Mouse (Mus musculus) heart, adult 11 months (tissue): ENCODE measurements at regions not wholly inside any gene's neighbourhood (a gene's known extent, or its start where the extent isn't known, plus 50 kb on each side); places are given as distances from the start of the nearest gene placed in this dataset.
"Not testable (repeated sequence)": the region's sequence is repeated elsewhere in the genome, so short reads cannot be mapped to it uniquely, and the experiment has no call there.

Experiments used
- DNase-seq: peaks from one replicate; pipeline ENCODE4 v3.0.0; 2022

DNA sequence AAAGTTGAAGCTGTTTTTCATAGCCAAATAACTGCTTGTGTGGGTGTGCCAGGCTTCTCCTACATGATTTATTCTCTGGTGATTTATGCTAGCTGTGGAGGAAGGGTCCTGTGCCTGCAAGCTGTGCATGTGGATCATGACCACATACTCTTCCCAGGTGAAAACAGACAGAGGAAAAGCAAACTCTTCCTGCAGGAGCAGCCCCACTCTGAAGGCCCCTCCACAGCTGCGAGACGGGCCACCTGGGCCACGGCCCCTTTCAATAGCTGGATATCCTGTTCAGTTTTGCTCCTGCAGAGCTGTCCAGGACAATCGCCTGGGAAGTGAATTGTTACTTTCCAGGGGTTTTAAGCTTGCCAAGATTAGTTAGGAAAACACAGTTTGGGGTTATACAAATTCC lies 722.3 kb upstream of the Marcks start:
- peak; percentile 98 for DNase-seq

DNA sequence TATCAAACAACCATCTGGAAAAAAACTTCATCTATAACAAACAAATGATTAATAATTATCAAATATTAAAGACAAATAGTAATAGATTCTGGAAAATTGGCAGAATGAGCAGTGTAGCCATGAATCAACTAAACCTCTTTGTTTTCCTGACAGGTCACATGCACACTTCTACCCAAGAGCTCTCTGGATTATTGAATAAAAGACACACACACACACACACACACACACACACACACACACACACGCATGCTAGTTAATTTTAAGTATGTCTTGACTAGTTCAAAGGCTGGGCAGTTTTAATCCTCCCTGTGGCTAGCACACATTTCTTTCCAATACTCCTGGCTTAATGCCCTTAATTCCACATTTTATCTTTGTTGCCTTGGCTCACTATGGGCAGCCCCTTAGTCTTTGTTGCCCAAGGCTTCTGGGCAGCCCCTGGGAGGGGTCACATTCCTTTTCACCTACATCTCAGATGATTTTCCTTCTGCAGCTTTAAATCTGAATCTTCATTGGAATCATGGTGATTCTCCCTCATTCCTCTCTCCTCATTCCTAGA lies 710.6 kb upstream of the Marcks start:
- no peak for DNase-seq

DNA sequence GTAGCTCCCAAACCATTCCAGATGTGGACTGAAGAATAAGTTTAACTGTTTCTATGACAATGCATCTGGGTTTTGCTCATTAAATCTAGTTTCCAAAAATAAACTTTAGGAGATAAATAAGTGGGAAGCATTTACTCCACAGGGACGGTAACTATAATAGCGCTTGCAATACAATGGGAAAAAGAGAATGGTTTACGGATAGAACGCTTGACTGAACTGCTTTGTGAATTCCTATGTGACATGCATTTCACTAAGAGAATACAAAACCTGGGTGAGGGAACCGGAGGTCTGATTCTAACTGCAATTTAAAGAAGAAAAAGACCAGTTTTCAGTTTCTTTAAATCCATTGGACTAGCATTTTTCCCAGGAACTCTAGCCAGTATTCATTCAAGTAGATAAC lies 704.1 kb upstream of the Marcks start:
- no peak for DNase-seq

DNA sequence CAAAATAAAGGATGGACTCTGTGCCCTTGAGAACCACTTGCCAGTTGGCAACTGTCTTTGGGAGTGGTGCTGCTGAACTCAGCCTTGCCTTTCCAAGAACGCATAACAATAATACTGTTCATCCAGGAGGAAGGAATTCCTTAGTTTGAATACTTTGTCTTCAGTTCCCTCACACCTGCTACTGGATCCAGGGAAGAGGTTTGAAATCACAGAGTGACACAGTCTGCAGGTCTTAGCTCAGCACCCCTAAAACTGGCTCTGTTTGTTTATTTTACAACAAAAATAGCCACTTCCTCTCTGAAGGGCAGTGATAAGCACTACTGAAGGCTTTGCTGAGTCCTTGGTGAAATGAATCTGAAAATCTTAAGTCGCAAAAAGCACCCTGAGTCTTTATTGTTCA lies 703.1 kb upstream of the Marcks start:
- no peak for DNase-seq

DNA sequence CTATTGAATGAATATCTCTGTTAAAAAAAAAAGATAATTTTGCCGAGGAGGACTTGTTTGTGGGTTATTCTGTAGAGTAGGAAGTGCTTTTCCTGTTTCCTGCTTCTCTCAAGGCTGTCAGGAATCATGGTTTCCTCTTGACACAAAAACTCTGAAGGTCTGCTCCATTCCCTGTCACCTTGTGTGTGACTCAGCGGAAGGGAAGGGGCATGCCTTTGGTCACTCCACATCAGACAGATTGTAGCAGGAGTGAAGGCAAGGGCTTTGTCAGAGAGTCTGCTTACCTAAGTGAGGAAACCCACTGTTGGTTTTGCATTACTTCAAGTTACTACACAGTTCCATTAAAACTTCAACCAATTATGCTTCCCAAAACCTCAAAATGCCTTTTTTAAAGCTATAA lies 699.0 kb upstream of the Marcks start:
- peak; percentile 80 for DNase-seq

DNA sequence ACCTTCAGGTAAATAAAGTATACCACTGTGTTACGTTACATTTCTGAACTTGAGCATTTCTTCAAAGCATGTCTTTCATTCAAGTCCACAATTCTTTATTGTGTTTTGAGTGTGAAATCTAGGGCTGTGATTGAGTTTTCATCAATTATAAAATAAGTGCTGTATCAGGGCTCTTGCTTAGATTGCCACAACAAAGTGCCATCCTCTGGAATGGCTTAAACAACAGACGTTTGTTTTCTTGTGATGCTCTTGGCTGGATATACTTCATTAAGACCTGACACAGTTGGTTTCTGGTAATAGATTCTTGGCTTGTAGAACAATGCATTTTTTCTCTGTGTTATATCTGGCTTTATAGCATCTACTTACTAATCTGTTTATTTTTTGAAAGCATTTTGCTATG lies 674.3 kb upstream of the Marcks start:
- no peak for DNase-seq

DNA sequence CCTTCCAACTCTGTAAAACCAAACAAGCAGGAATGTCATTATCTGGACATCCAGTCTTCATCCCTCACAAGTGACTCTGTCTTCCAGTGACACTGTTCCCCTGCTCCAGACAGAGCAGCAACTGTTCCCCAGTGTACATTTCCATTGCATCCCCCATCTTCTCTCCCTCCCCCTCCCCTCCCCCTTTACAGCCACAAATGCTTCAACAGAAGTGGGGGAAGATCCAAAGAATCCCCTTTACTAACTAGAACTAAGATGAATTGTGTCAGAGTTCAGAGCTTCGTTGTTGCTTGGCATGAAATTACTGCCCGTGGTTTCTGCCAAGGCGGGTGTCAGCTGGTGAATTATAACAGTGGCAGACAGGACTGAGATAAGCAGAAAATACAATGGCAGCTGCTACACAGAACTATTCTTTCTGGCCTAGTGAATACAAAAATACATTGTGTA lies 673.7 kb upstream of the Marcks start:
- DNase-seq: peak; percentile 93

DNA sequence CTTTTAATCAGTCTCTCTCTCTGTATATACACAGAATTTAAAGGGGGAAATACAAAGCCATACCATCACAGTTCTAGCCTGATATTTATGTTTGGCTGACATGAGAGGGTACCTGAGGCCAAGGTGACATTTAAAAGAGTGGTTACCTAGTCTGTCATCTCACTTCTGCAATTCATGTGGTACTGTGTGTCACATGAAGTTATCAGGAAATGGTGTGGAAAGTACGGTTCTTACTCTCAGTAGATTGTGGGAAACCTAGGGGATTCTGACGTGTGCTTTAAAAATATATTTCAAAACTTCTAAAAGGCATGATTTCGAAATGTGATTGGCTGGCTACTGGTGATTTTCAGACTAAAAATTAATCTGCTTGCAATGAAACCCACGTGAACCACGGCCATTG lies 673.1 kb upstream of the Marcks start:
- DNase-seq: no peak

DNA sequence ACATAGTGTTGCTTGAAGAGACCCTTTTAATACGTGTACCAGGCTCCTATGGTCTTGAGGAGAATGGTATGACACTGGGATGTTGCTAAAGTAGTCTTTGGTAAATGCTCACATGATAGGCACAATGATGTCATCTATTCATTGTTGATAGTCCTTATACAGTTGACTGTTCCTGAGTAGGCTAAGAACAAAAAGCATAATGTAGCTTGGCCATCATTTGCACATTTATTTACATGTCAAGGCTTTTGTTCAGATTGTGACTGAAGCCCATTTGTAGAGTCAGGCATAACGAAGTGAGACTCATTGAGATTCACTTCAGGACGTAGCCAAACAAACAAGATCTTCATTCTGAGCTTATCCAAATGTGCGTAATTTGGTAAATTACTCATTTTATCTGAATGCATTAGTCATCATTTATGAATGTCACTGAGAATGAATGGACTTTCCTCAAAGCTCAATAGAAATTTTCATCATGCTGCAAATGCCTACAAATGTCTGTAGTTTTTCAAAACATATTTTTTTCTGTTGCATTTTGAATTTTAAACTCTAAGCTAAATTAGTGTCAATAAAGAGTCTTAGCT lies 664.6 kb upstream of the Marcks start:
- DNase-seq: no peak

DNA sequence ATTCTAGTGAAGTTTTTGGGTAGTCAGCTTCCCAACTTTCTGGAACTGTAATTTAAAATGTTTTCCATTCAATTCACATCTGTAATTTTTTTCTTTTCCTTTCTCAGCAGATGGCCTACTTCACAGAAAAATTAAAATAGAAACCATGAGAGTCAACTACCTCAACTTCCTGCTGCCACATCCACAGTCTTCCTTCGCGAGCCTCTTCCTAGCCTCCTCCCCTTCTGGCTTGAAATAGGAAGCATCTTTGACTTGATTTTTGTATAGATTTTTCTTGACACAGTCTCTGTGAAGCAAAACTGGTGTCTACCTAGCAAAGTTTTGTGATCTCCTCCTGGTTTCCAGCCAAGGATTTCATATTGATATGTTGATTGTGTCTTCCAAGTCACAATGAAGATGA lies 660.7 kb upstream of the Marcks start:
- DNase-seq: peak; percentile 80

DNA sequence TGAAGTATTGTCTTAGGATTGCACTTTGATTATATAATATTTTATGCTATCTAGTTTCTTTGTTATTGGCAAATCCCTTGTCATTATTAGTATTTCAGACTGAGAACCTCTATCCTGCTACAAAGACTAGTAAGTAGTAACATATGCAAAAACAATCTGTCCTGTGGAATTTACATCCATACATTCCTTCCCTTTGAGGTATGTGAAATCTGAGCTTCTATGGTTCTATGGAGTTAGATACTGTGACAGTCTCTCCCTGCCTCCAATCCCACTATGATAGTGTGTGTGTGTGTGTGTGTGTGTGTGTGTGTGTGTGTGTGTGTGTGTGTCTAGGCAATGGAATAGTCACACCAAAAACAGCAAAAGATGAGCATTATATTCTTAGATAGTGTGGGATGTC lies 659.6 kb upstream of the Marcks start:
- DNase-seq: no peak

DNA sequence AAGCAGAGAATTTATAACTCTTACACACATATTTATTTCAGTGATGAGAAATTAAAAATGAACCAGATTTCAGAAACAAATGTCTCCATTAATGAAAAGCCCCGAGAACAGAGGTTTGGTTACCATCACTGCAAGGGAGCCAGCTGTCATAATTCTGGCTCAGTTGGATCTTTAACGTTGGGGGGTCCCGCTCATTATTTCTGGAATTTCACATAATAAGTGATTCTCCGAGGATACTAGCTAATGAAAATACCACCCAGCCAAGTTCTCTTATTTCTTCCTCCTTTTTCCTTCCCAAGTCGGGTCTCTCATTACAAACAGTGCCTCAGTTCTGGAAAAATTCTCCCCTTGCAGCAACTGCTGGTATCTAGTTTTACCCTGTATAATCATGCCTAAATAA lies 659.0 kb upstream of the Marcks start:
- no peak for DNase-seq

DNA sequence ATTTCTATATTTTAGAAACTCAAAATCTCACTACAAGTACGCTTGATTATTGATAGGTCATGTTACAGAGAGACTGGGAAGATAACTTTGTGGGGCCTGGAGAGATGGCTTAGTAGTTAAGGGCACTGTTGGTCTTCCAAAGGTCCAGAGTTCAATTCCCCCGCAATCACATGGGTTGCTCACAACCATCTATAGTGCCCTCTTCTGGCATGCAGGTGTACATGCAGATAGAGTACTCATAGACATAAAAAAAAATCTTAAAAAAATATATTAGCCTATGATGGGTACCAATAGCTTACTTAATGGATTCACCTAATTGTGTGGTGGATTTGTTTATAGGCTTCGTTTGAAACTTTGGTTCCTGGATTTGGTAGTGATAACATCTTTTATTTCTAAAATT lies 654.2 kb upstream of the Marcks start:
- no peak for DNase-seq

DNA sequence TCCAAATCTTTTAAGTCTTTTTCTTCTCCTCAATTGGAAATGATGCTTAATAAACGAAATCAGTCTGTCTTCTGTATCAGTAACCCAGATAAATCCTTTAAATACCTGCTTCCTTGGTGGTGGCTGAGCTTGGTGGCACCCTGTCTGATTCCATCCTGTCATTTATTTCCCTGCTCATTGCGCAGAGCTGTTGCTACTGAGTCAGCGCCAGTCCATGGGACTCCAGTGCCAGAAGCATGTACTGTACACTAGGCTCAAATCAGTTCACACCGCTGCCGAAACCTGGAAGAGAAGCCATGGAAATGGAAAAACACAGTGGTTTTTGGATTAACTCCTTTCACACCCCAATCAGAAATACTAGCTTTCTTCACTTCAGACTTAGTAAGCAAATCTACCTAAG lies 649.3 kb upstream of the Marcks start:
- DNase-seq: no peak

DNA sequence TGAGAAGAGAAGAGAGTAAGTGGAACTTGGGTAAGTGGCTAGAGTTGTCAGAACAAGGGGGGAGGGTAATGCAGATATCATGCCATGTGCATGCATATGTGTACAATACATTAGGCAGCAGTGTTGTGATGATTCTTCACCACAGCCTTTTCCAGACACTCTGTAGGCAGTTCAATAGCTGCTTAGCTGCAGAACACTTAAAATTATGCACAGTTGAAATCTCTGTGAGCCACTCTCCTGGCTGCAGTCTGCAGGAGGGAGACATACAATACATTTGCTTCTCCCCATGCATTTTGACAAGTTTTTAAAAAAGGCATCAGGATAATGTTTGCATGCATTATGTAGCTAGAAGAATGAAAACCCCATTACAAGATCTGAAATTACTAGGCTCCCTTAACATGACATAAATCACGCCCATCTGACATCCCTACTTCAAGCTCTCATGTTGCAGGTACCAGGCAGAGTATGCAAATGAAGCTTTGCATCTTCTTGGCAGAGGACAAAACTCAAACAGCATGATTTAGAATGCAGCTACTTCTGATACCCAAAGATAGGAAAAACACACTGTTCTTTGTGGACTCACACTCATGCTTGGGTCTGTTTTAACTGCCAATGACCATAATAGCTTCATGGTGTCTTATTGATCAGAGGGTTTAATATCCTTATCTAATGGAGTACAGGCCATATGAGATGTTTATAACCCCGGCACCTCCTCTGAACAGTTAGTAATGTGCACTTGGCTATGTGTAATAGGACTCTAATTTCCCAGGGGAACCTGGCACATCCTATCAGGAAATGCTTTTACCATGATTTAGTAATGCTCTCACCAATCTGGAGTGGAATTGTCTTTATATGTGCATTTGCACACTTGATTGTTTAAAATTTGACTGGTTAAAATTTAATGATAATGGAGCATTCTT lies 640.9 kb upstream of the Marcks start:
- no peak for DNase-seq

DNA sequence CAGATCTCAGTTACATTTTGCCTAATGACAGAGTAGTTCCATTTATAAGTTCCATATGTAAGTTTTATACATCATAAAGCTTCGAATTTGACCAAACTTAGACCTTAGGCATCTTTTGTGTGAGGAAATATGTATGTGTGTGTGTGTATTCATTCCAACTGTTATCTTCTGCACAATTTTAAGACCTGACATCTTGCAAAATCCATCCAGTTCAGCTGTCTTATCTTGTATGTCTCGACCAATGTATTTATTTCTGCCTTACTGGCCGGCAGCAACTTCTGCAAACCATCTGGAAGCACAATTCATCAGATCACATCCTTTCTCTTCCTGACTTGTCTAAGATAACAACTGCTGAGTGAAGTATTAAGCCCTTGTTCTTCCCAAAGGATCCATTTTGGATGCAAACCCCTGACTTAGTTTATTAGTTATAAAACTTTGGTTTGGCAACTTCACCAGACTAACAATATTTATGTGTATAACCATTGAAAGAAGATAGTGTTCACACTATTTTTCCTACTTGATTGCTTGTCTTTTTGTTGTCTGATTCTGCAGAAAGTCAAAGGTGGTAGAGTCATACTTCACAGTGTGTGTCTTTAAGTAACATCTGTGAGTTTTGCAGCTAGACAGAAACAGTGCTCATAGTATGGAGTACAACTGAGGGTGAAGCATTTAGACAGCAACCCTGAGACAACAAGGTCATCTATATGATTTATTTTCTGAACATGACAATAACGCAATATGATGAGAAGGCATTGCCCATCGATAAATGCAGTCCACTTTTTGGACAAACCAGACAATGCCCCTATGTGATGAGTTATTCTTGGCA lies 622.0 kb upstream of the Marcks start:
- DNase-seq: no peak

DNA sequence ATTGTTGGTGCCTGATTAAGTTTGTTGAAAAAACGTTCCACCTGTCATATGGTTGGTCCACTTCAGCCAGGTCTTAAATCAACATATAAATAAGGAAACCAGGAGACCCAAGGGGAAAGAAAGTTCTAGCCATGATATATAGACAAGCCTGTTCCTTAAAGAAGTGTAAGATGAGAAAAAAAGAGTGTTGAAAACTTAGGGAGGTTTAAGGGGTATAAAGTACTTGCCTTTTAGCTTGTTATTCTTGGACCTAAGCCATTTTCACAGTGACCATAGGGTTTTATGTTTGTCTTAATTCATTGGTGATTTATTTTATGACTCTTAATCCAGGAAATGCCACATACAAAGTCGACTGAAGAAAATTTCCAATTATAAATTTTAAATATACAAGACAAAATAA lies 602.9 kb upstream of the Marcks start:
- no peak for DNase-seq

DNA sequence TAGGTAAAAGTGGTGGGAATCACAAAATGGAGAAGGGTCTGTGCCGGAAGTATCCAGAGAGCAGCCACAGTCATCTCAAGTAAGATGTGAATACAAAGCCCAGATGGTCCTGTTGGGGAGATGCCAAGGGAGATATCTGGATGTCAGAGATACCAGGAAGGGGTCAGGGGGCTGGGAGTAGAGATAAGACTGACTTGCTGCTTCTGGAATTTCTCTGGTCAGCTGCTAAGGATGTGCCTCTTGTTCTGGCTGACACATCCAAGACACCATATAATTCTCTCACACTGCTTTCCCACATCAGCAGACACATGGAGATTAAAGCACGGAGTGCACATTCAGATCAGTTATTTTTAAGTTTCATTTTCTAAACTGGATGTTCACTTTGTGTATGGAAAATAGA lies 600.3 kb upstream of the Marcks start:
- peak; percentile 80 for DNase-seq

DNA sequence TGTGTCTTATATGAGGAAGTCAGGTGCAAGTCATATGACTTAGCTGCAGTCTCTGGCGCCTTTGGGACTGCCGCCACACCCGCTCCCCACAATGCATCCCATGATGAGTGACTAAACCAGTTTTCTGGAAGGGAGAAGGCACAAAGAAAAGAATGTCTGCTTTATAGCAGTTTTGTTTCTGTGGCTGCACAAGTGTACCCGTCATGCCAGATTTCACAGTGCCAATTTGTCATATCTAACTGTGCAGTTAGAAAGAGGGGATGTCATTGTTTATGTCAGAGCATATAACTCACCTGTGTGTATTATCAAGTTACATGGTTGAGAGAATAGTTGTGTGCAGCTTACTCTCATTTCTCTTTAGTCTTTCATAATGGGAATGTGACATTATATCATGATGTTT lies 586.9 kb upstream of the Marcks start:
- DNase-seq: no peak

DNA sequence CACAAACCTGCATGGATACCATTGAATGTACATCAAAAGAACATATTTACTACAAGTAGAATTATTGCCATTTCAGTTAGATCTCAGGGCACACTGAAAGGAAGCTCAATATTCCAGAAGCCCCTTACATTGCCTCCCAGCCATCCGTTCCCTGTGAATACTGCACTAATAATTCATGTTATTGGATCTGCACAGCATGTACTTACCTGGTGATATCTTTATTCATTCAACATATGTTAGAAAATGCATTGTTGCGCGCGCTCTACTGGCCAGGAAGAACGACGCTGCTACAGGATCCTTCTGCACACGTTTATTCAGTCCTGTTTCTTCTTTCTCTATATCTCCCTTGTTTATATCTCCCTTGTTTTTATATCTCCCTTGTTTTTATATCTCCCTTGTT lies 586.3 kb upstream of the Marcks start:
- not testable (repeated sequence) for DNase-seq

DNA sequence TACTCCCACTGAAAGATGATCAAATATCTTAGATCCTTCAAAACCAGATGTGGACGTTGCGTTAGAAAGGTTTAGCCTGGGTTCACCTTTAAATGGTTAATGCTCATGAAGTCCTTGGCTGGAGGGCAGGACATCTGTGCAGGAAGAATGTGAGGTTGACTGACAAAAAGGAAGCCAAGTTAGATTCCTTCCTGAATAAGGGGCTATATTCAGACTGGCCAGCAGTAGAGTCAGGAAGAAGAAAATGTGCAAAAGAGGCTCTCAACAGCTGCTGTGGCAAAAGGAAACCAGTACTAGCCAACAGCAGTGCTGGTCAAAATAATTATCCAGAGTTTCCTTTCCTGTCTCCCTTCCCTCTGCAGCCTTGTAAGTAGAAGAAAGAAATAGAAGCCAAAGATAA lies 582.0 kb upstream of the Marcks start:
- peak; percentile 91 for DNase-seq

DNA sequence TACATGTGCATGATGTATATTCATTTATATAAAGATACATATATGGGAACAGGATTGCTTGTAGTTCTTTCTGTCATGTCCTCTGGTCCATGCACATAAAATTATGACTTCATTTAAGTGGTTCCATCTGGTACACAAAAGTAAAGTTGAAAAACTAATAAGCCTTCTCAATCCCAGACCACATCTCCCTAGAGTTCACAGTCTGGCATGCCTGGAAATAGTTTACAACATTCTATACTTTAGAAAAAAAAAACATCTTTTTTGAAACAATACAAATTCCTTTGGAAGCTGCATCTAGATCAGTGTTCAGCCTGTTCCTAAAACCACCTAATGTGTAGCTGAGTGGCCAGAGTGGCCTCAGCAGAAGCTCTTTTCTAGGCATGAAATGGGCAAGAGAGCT lies 578.2 kb upstream of the Marcks start:
- no peak for DNase-seq

DNA sequence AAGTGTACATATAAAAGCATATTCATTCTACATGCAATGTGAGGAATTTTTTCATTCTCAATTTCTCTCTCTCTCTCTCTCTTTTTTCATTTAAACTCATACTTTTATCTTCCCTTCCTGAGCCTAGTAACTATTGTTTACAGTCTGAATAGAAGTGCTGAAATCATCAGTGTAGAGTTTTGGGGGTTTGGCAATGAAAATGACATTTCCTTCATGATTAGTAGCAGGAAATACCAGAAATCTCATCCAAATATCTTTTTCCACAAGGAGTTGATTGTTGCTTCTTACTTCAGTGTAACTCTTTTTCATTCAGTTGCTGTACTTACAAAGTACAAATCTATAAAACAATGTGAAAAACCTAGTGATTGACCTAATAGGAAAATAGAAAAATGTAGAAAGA lies 572.7 kb upstream of the Marcks start:
- no peak for DNase-seq
